Mouse (Mus musculus) testis, postnatal 10 days (tissue): ENCODE data around the gene Scrn2.
A peak's percentile ranks its signal among the peaks of the same experiment; 100 is the strongest.

Experiments used
- DNase-seq: peaks from one replicate; pipeline ENCODE4 v3.0.0; 2021; ENCODE audit warnings: low spot score

The Scrn2 gene

DNA sequence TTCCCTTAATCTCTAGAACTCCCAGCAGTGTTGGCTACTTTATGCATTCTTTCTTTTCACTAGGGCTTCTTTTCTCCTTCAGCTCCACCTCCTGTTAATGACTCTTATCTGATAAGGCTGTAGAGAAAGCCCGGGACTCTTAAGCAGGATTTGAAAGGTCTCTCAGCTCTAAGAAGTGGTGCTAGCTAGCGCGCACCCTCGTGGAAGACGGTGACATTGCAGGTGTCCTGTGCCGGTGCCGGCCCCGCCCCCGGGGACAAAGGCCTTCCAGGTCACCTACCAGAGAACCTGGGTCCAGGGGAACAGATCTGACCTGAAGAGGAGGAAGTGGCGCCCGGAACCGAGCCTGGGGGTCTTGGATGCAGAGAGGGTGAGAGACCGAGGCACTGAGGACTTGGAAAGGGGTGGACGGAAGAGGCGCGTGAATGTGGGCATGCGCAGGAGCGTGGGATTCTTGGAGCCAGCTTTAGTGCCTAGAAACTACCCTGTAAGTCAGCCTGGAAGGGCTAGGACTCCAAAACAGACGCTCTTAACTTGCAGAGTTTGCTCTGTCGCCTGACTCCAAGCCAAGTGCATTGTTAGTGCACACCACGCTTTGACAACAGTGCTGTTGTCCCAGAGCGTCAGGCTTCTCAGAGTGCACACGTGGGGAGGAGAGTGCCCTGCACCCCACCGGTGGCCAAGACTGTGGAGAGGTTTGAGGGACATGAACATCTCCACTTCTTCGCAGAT, at the start of gene Scrn2:
TSS of gene Scrn2 (plus strand) at position 253 of the 732 bp plus-strand sequence.
- DNase-seq: peak; percentile 90

DNA sequence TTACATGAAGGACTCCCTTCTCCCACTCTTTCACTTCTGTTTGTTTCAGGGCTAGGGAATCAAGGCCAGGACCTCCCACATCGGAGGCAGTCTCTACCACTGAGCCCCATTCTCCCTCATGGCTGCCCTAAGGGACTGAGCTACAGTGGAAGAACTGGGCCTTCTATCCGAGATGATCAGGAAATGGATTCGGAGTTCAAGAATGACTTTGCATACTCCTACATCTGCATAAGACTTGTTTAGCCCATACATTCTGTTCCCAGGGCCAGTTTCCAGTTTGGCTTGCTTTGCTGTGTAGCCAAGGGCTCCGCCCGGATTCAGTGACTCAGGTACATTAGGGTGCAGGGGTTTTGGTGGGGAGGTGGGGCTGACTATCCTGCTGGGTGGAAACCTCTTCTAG, 49.7 kb upstream of the Scrn2 start:
- no peak for DNase-seq

DNA sequence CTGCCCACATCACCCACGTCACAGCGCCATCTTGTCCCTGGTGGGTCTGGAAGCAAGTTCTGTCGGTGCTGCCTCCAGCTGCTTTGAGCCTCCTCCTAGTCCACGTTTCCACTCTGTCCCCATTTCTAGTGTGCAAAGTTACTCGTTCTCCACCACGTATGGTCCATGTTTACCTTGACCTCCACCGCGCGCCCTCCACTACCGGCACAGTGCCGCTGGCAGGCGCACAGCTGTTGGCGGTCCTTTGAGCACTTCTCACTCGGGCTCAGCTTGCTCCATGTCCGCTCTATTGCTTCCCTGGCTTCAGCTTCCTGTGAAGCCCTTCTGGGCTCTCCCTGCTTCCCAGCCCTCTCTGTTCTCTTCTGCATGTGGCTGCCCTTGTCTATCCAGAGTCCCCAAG, 48.3 kb upstream of the Scrn2 start:
- DNase-seq: no peak

DNA sequence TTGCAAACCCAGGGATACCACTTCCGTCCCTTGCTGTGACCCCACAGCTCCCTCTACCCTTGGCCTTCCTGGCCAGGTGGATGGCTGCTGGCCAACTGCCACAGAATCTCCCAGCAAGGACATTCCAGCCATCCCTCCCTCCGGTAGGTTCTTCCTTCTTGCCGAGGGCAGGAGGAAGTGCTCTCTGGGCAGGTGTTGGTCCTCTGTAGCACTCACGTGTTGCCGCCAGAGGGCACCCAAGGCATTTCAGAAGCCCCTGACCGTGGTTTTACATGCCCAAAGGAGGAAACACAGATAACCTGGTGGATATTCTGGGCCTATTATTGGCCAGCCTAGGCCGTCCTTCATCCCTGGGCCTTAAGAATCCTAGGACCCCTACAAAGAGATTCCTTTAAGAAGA, 47.4 kb upstream of the Scrn2 start:
- peak; percentile 88 for DNase-seq

DNA sequence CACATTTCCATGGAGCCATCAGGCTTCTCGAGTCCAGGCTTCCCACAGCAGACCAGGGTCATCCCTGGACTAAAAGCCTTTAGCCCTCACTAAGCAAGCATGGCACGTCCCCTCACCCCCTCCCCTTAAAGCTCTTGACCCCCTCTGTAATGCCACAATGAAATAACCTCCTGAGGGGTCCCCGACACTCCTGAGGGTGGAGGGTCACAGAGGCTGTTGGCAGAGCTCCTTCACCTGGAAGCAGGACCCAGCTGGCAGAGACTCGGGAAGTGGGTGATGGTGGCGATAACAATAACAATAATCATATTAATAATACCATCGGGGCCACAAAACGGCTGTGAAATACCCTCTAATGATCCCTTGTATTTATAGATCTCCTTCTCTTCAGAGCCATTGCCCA, 46.9 kb upstream of the Scrn2 start, which contains the start of gene Sp2:
TSS of gene Sp2 (minus strand) at position 101 of the 400 bp plus-strand sequence.
- DNase-seq: no peak

DNA sequence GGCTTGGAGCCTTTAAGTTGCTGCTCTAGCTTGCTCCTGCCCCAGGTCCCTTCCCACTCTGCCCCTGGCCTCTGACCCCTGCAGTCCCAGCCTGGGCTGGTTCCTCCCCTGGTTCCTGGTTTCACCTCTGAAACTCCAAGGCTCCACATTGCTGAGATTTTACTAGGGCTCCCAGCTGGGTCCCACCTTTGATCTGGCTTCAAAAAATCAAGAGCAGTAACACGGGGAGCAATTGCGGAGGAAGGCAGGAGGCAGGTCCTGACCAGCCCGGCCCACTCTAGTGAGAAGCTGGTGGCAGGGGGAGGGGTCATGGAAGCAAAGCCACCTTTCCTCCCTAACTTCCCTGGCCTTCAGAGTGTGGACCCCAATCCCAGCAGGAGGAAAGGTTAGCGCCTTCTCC, 44.8 kb upstream of the Scrn2 start:
- no peak for DNase-seq

DNA sequence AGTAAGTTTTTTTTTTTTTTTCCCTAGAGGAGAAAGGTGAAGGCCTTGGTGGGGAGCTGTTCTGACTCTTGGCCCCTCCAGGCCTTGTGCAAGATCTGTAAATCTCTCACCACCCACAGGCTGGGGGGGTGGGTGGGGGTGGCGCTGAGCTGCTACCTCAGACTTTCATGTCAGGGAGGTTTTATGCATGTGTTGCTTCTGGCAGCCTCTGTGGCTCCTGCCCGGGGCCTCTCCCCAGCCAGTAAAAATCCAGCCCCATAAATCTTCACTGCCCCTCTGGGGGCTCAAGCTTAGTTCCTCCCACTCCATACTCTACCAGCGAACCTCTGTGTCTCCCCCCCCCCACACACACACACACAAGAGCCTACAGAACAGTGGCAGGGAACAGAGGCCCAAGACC, 43.3 kb upstream of the Scrn2 start:
- no peak for DNase-seq

DNA sequence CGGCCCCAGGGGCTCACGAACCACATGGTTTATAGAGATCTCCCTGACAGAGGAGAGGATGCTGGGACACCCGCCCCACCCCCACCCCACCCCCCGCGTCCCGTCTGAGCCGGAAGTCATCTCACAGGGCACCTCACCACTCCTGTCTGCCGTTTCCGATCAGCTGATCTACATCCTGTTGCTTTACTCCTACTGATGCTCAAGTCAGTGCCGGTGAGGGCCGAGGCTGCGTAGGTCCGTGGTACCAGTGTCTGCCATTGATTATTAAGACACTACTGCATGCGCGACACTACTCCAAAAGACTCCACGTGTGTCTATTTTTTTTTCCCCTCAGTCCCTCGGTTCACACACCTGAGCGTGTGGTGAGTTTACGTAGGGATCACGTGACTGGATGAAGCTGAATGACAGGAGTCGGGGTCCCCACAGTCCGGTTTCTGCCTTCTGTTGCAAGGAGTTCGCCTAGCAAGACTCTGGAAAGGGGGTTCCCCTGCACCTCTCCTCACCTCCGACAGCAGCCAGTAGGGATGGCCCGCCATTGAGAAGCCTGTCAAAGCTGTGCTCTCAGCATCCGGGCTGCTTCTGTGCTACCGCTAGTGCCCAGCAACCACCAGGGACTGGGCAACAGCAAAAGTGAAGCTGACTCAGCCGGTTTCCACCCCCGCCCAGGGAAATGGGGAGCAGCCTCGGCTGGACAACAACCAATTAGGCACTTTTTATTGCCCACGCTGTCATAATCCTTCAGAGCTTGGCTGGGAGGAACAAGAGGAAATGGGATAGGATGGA, 41.7 kb upstream of the Scrn2 start:
- no peak for DNase-seq

DNA sequence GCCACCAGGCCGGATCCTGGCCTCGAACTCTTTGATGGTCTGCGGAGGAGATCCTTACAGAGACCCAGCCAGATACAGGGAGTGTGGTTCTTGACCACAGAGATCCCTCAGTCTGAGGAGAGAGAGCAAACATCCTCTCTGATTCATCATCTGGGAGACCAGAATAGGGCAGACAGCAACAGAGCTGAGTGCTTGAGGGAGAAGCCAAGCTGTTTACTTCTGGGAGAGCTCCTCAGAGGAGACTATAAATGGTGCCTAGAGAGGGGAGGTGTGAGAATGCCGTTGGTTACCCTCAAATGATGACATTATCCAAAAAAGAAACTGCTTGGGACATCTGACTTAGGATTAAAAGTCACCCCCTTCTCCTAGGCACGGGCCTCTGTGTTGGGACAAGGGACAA, 38.2 kb upstream of the Scrn2 start:
- no peak for DNase-seq

DNA sequence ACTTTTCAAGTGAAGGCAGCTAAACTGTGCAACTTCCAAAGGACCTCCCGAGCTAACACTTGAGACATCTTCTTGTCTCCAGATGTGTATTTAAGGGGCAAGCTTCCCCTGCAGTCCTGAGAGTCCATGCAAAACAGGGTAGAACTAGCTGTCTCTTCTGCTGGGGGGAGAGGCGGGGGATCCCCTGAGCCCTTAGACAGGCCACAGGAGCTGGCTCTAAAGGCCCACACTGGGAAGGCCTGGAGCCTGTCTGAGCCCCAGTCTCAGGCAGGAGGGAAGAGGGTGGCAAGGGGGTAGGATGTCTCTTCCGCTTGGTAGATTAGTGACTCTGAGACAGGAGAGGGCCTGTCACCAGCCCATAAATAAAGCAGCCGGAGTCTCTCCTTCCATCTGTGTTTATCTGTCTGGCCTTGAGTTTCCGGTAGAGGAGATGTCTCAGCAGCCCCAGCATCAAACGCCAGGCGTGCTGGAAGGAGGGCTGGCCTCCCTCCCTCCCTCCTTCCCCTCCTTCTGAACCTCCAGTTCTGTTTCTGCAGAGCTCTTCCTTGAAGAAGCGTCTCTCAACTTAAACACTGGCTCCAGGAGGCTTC, 36.9 kb upstream of the Scrn2 start:
- no peak for DNase-seq

DNA sequence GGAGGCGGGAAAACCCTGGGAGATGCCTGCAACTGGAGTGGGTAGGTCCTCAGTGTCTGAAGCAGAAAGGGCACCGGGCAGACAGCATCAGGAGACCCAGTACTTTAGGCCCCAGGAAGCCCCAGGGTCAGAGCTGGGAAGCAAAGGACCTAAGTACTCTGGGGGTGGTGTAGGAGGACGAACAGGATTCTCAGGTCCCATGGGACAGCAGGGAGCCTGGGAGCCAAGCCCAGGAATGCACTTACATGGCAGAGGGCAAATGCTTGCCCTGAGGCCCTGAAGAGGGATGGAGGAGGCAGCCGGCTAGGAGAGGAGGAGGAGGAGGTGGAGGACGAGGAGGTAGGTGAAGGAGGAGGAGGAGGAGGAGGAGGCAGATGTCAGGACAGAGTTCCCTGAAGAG, 34.7 kb upstream of the Scrn2 start:
- DNase-seq: no peak

DNA sequence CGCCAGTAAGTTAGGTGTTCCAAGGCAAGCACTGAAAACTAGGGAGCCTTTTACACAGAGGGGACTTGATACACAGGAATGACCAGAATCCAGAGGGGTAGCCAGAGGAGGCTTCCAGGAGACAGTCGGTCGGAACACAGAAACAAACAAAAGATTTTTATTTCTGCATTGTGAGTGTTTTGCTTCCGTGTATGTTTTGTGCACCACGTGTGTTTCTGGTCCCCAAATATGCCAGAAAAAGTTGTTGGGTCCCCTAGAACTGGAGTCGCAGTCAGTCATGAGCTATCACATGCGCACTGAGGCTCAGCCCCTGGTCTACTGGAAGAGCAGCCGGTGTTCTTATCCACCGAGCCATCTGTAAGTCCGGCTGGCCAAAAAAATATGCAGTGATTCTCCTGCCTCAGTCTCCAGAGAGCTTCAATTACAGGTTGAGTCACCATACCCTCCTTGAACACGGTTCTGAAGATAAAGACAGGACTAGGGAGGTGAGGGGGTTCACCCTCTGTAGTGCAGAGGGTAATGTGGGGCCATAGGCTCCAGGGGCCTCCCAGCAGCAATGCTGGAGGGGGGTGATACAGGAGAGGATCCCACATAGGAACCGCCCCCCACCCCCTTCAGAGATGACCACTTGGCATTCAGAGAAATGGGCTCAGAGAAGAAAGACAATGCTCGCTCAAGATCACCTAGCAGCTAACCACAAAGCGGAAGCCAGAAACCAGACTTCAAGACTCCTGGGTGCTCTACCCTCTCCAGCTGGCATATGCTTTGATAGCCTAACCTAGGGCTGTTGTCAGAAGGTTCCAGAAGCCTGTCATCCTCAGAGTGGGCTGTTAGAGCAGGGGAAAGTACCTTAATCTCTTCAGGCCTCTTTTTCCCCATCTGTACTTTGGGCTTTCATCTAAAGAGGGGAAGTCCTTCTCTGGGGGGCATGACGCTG, 33.6 kb upstream of the Scrn2 start:
- no peak for DNase-seq

DNA sequence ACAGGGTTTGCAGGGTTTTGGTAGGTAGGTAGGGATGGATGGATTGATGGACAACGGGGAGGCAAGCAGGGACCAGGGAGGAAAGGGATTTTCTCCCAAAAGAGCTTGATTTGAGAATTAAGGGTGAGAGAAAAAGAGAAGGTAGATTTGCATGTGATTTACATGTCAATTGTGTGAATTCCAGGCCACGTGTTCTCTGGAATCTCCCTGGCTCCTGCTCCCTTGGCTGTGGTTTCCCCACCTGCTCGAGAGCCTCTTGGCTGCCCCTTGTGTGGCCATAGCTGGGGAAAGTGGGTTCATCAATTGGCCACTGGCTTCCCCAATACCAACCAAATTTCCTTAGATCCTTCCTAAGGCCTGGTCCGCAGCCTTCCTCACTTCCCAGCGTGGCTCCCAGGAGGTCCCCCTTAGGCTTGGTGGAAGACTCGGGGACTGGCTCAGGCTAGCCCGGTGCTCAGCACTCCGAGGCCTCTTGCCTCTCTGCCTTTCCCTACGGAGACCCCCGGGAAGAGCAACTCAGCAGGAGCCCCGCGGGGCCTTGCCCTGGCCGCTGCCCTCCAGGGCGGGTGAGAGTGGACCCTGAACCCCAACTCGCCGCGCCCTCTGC, 32.9 kb upstream of the Scrn2 start:
- DNase-seq: no peak

DNA sequence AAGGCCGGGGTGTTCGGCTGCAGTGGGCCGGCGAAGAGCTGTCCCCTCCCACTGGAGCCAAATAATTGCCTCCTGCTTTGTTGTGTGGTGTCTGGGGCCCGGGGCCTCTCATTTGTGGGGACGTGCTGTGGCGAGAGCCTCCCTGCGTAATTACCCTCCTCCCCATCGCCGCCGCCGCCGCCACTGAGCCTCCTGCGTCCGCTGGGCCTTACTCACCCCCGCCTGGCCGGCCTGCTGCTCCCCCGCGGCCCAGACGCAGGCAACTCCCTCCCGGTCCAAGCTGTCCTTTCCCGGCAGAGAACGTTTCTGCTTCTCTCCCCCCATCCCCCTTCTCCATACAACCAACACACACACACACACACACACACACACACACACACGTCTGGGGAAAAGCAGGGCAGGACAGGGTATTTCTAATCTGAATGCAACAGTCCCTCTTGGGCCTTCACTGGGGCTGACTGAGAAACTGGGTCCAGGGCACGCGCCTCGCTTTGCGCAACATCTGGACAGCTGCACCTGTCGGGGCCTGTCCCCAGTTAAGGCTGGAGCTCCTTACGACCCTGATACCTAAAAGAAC, 32.3 kb upstream of the Scrn2 start:
- peak; percentile 66 for DNase-seq

DNA sequence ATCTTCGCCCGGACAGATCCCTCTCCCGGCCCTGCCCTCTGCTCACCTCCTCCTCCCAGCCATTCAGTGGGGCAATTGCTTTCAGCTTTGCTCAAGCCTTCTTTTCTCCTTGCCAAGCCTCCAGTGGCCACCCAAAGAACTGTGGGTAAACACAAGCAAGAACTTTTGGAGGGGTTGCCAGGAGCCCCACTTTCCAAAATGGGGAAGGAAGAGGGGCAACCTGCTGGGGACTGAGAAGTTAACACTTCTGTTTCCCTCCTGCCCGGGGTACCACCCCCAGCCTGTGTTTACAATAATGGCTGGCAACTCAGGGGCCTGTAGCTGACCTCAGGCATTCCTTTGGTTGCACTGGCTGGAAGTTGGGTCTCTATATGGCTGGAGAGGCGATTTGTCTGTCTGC, 26.6 kb upstream of the Scrn2 start:
- no peak for DNase-seq

DNA sequence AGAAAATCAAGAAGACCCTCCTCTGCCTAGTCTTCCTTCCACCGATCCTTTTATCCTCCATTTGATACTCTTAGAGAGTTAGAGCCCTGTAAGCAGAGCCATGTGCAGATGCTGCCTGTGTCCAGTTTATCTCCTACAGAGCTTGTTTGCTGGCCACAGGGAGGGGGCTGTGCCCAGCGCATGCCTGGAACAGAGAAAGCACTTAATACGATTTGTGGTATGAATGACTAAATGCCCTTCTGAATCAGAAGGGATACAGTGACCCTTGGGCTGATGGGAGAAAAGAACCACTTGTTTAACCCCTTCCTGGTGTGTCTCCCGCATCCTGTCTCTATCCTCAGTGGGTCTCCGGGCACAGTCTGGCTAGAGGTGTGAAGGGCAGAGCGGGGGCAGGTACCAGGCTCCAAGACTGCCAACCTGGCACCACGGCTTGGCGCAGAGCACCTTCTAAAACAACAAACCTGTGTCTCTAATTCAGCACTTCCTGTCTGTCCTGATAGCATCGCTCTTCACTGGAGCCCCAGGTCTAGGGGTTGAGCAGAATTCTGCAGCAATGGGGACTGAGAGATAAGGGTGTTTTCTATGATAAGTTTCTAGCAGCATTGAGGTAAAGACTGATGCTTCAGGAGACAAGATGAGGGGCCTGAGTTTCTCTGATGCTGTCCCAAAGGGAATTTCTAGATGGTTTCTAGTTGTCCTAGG, 22.5 kb upstream of the Scrn2 start:
- DNase-seq: no peak

DNA sequence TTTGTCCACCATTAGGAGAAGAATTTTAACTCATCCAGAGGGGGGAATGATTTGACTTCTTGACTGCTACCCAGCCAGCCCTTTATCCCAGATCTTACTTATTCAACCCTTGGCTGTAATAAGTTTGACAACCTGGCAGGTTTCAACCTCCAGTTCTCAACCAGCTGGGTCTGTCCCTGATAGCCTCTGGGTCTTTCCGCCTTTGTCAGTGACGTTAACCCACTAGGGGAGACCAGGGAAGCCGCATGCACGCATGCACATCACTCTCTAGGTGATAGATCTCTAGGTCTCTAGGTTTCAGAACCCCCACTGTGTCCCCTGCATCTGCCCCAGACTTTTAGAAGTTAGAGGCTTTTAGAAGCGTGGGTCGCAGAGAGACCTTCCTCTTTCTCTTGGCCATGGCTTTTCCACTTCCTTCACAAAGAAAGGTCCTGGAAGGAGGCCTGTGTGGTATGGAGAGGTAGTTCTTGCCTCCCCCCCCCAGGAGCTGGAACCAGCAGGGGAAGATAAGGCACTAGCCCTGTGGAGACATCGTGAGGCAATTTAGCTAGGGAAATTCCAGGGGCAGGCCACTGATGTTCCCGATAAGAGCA, 20.4 kb upstream of the Scrn2 start:
- DNase-seq: no peak

DNA sequence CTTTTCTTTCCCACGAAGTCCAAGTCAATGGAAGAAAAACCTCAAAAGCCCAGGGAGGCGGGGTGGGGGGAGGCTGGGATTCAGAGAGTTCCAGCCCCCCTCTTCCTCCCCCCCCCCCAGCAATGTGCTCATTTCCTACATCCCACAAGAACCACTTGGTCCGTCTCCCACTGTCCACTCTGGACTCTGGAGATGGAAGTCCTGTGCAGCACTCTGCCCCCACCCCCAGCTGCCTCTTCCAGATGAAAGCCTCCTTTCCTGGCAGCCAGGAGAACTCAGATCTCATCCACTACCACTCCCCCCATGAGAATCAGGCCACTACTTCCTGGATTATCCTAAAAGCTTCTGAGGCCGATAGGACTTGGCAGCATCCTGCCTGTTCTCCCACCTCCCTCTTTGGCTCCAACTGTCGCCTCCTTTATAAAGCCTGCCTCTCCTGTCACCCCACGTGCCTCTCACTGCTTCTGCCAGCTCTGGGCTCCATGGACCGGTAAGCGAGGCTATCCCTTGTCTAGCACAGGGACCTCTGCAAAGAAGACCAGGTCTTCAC, 16.5 kb upstream of the Scrn2 start, which contains the start of gene Sp6:
TSS of gene Sp6 (plus strand) at position 274 of the 550 bp plus-strand sequence.
- DNase-seq: no peak

DNA sequence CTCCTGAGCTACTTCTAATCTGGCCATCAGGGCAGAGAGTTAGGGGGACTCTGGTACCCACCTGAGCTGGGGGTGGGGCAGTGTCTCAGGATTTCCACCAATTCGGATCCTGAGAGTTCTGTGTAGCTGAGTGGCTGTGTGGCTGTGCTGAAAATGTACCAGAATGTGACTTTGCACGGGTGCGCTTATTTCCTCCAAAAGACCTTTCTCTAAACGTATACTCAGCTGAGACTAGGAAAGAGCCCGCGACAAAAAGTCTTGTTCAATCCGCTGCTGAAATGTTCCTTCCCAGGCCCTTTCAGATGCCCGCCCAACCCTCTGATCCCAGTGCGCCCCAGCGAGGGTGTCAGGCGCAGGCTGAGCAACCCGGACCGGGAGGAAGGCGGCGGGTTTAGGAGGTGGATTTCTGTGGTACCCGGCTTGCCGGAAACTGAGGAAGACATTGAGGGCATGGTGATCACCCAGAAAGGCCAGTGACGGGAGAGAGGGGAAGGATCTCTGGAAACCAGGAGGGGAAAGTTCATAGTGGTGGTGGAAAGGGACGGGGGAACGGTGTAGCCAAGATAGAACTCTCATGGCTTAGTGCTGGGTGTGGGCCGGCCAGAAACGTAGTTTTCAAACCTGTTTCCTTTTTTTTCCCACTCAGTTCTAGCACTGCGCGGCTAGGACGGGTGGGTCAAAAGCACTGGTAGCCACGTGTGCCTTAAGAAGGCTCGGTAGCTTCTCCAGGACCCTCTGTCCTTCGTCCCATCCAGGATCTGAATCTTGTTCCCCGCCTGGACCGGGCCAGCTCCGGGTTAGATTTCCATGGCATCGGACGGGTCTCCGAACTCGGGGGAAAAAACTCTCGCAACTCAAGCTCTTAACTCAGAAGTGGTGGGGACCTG, 11.8 kb upstream of the Scrn2 start:
- DNase-seq: no peak
